Mouse (Mus musculus): ENCODE results near the gene Babam2.
A peak's percentile ranks its signal among the peaks of the same experiment; 100 is the strongest.

Gene Babam2

GRCm38 (mm10) chr5:32052467-32052866 lies 355.0 kb downstream of the Babam2 start:
- DNase-seq (ENCODE audit: low spot score): no peak

GRCm38 (mm10) chr5:32053476-32053875 lies 356.0 kb downstream of the Babam2 start:
- no peak for DNase-seq (ENCODE audit: low spot score)

- DNase-seq (ENCODE audit: low spot score): no peak
These were observed 358.2 kb downstream of the Babam2 start for GRCm38 (mm10) chr5:32055676-32056075.

- DNase-seq (ENCODE audit: low spot score): no peak
These were observed 358.6 kb downstream of the Babam2 start for GRCm38 (mm10) chr5:32056126-32056525.

- no peak for DNase-seq (ENCODE audit: low spot score)
These were observed 361.2 kb downstream of the Babam2 start for GRCm38 (mm10) chr5:32058481-32059253.

- no peak for DNase-seq (ENCODE audit: low spot score)
These were observed 361.8 kb downstream of the Babam2 start for GRCm38 (mm10) chr5:32059254-32059796.

- no peak for DNase-seq (ENCODE audit: low spot score)
These were observed 363.0 kb downstream of the Babam2 start for GRCm38 (mm10) chr5:32060485-32060884.

GRCm38 (mm10) chr5:32061854-32062253 lies 364.4 kb downstream of the Babam2 start:
- no peak for DNase-seq (ENCODE audit: low spot score)

- DNase-seq (ENCODE audit: low spot score): peak; percentile 65
These were observed 367.0 kb downstream of the Babam2 start for GRCm38 (mm10) chr5:32064341-32065105.

GRCm38 (mm10) chr5:32066015-32066734 lies 368.7 kb downstream of the Babam2 start:
- no peak for DNase-seq (ENCODE audit: low spot score)

GRCm38 (mm10) chr5:32066839-32067238 lies 369.4 kb downstream of the Babam2 start:
- DNase-seq (ENCODE audit: low spot score): no peak

GRCm38 (mm10) chr5:32068616-32069015 lies 371.1 kb downstream of the Babam2 start:
- DNase-seq (ENCODE audit: low spot score): no peak

- DNase-seq (ENCODE audit: low spot score): no peak
These were observed 371.6 kb downstream of the Babam2 start for GRCm38 (mm10) chr5:32069096-32069495.

GRCm38 (mm10) chr5:32069566-32070169 lies 372.2 kb downstream of the Babam2 start:
- no peak for DNase-seq (ENCODE audit: low spot score)

- no peak for DNase-seq (ENCODE audit: low spot score)
These were observed 373.3 kb downstream of the Babam2 start for GRCm38 (mm10) chr5:32070781-32071180.

- DNase-seq (ENCODE audit: low spot score): no peak
These were observed 373.8 kb downstream of the Babam2 start for GRCm38 (mm10) chr5:32071314-32071713.

- DNase-seq (ENCODE audit: low spot score): no peak
These were observed 374.3 kb downstream of the Babam2 start for GRCm38 (mm10) chr5:32071824-32072223.

GRCm38 (mm10) chr5:32072877-32073276 lies 375.4 kb downstream of the Babam2 start:
- no peak for DNase-seq (ENCODE audit: low spot score)

- no peak for DNase-seq (ENCODE audit: low spot score)
These were observed 376.6 kb downstream of the Babam2 start for GRCm38 (mm10) chr5:32074053-32074452.

GRCm38 (mm10) chr5:32077139-32077538 lies 379.7 kb downstream of the Babam2 start:
- no peak for DNase-seq (ENCODE audit: low spot score)

GRCm38 (mm10) chr5:32078986-32079385 lies 381.5 kb downstream of the Babam2 start:
- DNase-seq (ENCODE audit: low spot score): no peak

All from MN1 (cell line).